Mouse (Mus musculus): ENCODE measurements around the gene Tmx1. TPM values are rescaled to one million over a fixed set of nuclear protein-coding genes. Genes with fewer than 3 reads are reported as not detected.

The Tmx1 gene
- 10 to 100 TPM; 40.6 to 42.6 TPM for total RNA-seq (2021)

- intact Hi-C loops (cut with DNase I): no loop called here
- DNase-seq (ENCODE audit: extremely low spot score in 1 of 2, low spot score in 2 of 2): peak; percentile 95 to 97
Observed at GRCm38 (mm10) chr12:70452726-70453645, at the start of gene Tmx1. Tmx1 (plus strand) TSS chr12:70453095.

- intact Hi-C loops (cut with DNase I): loop anchor here (5.0 kb wide), 2 partner anchors 37 to 57 kb away; partner anchors contain the start of gene Trim9
- peak; percentile 80 to 82 for DNase-seq (ENCODE audit: extremely low spot score in 1 of 2, low spot score in 2 of 2)
Observed at GRCm38 (mm10) chr12:70404327-70404726, 48.6 kb upstream of the Tmx1 start.

GRCm38 (mm10) chr12:70408396-70408795 lies 44.5 kb upstream of the Tmx1 start:
- intact Hi-C loops (cut with DNase I): no loop called here
- no peak for DNase-seq (ENCODE audit: extremely low spot score in 1 of 2, low spot score in 2 of 2)

- DNase-seq (ENCODE audit: extremely low spot score in 1 of 2, low spot score in 2 of 2): no peak
- intact Hi-C loops (cut with DNase I): no loop called here
Observed at GRCm38 (mm10) chr12:70409600-70409999, 43.3 kb upstream of the Tmx1 start.

DNA sequence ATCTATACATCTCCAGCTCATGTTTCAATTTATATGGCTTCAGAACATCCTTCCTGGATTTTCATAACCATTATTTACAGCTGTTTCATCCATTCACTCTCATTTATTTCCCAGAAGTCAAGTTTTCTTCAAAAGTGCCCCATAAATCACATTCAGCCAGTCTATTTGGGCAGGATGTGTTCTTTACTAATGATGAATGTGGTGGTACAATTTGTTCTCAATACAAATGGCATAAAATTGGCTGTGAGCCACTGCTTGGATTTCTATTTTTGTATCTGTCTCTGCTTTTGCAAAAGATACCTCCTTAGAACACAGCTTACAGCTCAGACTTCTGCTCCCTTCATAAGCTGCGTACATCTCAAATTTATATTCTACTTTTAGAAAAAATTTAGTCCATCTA lies 32.7 kb upstream of the Tmx1 start:
- no peak for DNase-seq (ENCODE audit: extremely low spot score in 1 of 2, low spot score in 2 of 2)
- intact Hi-C loops (cut with DNase I): loop anchor here (2.0 kb wide), 1 partner anchor 73 kb away; the partner anchor contains the start of gene Trim9

GRCm38 (mm10) chr12:70421028-70421427 lies 31.9 kb upstream of the Tmx1 start:
- intact Hi-C loops (cut with DNase I): loop anchor here (2.0 kb wide), 1 partner anchor 74 kb away; the partner anchor contains the start of gene Trim9
- DNase-seq (ENCODE audit: extremely low spot score in 1 of 2, low spot score in 2 of 2): no peak

- intact Hi-C loops (cut with DNase I): no loop called here
- DNase-seq (ENCODE audit: extremely low spot score in 1 of 2, low spot score in 2 of 2): no peak
Observed at GRCm38 (mm10) chr12:70422322-70423118, 30.4 kb upstream of the Tmx1 start.

DNA sequence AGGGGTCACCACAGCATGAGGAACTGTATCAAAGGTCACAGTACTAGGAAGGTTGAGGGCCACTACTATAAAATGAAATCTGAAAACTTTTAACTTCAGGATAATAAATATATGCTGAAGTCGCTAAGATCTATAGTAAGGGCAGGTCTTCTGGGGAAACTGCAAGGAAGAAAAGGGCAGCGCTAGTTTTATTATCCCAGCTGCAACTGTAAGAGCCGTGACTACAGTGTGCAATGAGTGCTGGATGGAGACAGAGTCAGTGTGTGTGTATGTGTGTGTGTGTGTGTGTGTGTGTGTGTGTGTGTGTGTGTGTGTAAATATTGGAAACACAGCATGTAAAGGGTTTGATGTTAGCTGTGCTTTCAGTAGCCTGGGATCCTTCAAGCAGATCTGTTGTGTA lies 25.0 kb upstream of the Tmx1 start:
- intact Hi-C loops (cut with DNase I): no loop called here

DNA sequence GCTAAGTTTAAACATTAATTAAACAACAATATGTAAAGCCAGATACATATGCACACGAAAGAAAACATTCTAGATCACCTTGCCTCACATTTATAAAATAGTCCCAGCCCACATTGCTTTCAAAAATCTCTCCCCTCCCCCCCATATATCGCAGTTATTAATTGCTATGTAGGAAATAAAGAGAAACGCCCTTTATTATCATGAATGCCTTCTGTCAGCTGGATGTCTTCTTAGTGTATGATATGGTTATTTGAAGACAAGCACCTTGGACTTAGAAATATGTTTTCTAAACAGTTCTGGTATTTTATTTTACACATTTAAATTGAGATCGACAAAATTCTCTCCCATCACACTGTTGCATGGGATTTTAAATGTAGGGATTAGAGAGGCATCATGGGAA lies 23.3 kb upstream of the Tmx1 start:
- intact Hi-C loops (cut with DNase I): loop anchor here (2.0 kb wide), 2 partner anchors 83 to 195 kb away; partner anchors contain the start of gene Trim9
- no peak for DNase-seq (ENCODE audit: extremely low spot score in 1 of 2, low spot score in 2 of 2)

More for the DNA sequence above, 25.0 kb upstream of the Tmx1 start:
- no peak for DNase-seq (ENCODE audit: extremely low spot score in 1 of 2, low spot score in 2 of 2)

DNA sequence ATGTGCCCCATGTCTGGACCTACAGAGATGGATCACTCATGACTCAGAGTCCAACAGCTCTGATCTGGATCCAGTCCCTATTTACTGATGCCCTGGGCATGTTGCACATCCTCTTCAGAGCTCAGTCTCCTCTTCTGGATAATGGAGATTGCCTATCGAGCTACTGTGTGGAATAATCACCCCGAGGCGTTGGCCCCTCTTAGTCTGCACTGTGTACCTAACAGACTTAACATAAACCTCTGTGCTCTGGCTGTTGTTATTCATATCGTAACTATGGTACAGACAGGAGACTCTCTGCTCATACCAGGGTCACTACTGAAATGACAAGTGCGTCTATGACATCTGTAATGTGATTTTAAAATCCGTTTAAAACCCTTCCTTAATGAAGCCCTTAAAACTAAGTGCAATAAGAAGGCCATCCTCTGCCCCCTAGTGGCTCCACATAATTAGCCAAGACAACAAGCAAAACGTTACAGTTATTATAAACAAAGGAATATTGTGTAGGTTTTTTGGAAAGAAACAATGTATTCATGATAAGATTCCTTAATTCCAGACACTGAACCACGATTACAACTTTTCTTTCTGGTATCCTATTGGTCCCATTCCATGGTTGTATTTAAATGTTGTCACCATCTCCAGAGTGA lies 22.5 kb upstream of the Tmx1 start:
- intact Hi-C loops (cut with DNase I): loop anchor here (2.0 kb wide), 2 partner anchors 84 to 196 kb away; partner anchors contain the start of gene Trim9
- DNase-seq (ENCODE audit: extremely low spot score in 1 of 2, low spot score in 2 of 2): peak; percentile 50 to 54

DNA sequence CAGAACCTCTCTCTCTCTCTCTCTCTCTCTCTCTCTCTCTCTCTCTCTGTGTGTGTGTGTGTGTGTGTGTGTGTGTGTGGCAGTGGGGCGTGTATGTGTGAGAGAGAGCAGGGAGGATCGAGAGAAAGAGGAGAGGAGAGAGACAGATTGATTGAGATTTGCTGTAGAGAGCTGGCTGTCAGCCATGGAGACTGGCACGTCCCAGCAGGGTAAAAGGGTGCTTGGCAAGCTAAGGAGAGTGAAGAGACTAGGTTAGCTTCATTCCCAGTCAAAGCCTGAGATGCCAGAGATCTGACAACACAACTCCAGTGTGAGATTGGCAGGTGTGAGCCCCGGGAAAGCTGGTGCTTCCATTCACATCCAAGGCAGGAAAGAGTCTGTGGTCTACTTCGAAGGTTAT lies 21.5 kb upstream of the Tmx1 start:
- DNase-seq (ENCODE audit: extremely low spot score in 1 of 2, low spot score in 2 of 2): no peak
- intact Hi-C loops (cut with DNase I): loop anchor here (2.0 kb wide), 2 partner anchors 85 to 197 kb away; partner anchors contain the start of gene Trim9

GRCm38 (mm10) chr12:70449961-70450360 lies 2.9 kb upstream of the Tmx1 start:
- intact Hi-C loops (cut with DNase I): no loop called here
- no peak for DNase-seq (ENCODE audit: extremely low spot score in 1 of 2, low spot score in 2 of 2)

DNA sequence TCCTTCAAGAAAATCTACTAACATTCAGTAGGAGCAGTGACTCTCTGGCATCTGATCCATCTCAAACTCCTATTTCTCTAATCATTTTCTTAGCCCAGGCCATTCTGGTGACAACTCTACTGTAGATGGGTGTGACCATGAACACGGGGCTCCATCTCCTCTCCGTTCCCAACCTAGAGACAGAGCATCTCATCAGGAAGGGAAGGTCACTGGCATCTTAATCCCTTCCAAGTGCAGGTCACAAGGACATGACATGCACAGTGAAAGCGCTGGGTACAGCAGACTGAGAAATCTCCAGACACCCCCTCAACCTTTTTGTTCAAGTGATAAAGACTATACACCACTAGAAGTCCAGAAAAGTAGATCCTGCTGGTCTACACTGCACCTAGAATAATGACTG lies 1.4 kb upstream of the Tmx1 start:
- no peak for DNase-seq (ENCODE audit: extremely low spot score in 1 of 2, low spot score in 2 of 2)
- intact Hi-C loops (cut with DNase I): no loop called here

DNA sequence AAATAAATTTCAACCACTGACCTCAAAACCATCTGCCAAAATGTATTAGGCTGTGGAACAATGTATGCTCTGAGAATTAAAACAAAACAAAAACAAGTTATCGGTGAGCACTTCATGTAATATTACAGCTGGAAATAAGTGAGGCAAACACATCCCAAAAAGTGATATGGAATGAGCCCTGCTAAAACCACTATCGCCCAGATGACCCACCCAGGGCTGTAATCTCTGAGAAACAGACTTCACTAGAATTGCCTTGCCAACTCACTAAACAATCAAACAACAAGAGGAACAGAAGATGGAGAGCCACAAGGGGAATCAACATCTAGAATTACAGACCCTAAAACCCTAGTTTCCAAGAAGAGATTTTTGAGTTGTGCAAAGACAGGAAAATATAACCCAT lies 752 bp upstream of the Tmx1 start:
- no peak for DNase-seq (ENCODE audit: extremely low spot score in 1 of 2, low spot score in 2 of 2)
- intact Hi-C loops (cut with DNase I): no loop called here

DNA sequence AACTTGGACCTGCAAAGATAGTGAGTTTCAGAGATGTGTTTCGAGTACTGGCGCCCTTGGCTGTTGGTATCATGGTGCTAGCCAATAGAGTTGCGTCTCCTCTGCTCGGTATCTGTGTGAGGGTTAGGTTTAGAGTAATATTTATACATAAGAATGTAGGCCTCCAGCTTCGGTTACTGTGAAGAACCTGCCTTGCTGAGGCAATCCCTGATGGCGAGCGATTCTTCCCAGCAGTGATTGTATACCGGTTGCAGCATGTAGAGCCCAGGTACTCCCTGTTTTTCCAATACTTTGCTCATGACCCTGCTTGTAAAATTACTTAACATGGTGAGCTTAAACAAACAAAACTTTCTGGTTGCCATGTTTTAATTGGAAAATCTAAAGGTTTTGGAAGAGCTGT lies 2.3 kb downstream of the Tmx1 start:
- intact Hi-C loops (cut with DNase I): no loop called here
- no peak for DNase-seq (ENCODE audit: extremely low spot score in 1 of 2, low spot score in 2 of 2)

DNA sequence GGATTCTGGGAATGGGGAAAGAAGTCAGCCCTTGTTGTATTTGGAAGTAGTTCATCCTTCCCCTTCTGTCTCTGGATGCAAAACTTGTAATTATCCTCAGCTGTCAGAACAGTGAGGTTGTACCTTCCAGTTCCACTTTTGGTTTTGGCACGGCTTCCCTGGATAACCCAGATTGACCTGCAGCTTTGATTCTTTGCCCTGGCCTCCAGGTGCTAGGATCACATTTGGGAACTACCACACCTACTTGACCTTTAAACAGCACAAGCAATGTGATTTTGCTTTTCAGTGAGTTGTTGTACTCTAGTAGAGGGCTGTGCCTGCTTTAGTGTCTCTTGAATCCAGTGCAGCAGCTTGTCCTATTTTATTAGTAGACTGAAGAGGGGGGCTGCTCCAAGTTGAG lies 6.7 kb downstream of the Tmx1 start:
- no peak for DNase-seq (ENCODE audit: extremely low spot score in 1 of 2, low spot score in 2 of 2)
- intact Hi-C loops (cut with DNase I): no loop called here

DNA sequence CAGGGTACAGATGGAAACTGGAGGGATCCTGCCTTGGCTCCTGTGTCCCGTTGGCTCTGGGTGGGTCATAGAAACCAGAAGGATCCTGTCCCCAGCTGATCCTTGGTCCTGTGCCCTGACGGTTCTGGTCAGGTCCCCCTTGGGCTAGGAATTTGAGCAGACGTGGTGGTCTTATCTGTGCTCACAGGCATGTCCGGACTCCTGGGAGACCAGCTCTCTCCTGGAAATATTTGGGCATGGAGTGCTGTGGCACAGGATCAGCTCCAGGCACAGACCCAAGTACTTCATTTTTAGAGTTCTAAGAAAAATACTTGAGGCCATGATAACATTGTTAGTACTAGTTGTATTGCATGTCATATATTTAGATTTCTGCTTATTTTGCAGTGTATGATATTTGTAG lies 11.1 kb downstream of the Tmx1 start:
- intact Hi-C loops (cut with DNase I): no loop called here
- no peak for DNase-seq (ENCODE audit: extremely low spot score in 1 of 2, low spot score in 2 of 2)

DNA sequence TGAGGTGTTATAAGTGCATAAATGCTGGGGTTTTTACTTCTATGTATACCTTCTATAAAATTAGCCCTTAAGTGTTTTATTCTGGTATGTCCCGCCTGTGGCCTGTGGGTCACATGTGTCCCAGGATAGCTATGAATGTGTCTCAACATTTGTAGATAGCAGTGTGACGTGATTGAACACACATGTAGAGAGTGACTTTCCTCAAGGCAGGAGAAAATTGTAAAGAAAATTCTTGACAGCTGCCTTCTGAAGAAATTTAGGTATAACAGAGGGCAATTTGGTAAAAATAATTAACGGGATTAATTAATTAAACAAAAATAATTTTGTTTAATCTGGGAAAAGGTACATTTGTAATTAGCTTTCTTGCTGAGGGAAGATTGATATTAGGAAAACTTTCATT lies 22.4 kb downstream of the Tmx1 start:
- intact Hi-C loops (cut with DNase I): no loop called here
- no peak for DNase-seq (ENCODE audit: extremely low spot score in 1 of 2, low spot score in 2 of 2)
